Mouse (Mus musculus) cerebellum, postnatal 36 days (tissue): ENCODE measurements at regions not wholly inside any gene's neighbourhood (a gene's known extent, or its start where the extent isn't known, plus 50 kb on each side); places are given as distances from the start of the nearest gene placed in this dataset.
"Not testable (repeated sequence)": the region's sequence is repeated elsewhere in the genome, so short reads cannot be mapped to it uniquely, and the experiment has no call there.

Experiments used
- DNase-seq, 2 experiments: peaks; one replicate each; pipeline ENCODE4 v3.0.0; 2021 to 2022; ENCODE audit warnings: mixed read lengths in 2 of 2

DNA sequence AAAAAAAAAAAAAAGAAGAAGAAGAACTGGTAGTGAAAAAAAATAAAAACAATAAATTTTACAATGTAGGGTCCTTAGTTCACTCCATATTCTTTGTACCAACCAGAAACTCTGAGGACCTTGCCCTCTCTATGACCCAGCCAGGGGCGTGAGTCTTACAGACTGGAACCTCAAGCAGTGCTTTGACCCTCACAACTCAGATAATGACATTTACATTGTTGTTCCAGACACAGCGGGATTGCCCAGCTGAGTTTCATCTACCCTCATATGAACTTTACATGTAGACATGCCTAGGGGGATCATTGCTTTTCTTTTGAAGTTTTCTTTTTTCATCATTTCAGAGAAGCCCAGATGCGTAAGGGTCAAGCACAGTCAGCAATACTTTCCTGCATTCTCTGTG is 1496.6 kb upstream of the 4931417E11Rik start:
- no peak for DNase-seq

DNA sequence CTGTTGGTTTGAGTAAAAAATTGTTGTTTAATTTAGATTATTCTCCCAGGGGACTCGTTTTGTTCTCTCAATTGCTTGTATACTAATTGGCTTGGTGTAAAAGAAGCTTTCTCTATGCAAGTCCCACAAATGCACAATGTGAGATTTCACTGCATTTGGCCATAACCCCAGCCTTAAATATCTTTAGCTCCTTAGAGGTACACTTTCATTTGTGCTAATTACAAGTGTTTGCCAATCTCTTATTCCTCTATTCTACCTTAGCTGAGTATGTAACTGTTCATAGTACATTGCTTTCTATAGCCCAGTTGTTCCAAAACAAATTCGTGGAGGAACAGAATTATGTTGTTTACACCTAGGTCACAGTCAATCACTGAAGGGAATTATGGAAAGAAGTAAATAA is 1459.0 kb upstream of the 4931417E11Rik start:
- DNase-seq = no peak

DNA sequence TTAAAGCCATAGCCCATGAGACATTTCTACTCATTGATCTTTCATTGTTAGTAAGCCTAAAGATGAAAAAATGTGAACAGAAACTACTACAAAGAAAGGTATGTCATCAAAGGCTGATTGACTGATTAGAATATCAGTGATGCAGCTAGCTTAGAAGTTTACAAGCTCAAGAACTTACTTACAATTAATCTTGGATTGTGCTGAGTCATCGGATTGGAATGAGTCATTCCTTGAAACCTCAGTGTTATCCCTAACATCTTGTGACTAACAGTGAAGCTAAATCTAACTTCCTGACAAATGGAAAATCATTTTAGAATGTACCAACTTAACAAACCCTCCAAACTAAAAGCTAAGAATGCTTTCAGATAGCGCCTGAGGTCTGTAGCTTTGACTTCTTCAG is 1434.1 kb upstream of the 4931417E11Rik start:
- no peak for DNase-seq

DNA sequence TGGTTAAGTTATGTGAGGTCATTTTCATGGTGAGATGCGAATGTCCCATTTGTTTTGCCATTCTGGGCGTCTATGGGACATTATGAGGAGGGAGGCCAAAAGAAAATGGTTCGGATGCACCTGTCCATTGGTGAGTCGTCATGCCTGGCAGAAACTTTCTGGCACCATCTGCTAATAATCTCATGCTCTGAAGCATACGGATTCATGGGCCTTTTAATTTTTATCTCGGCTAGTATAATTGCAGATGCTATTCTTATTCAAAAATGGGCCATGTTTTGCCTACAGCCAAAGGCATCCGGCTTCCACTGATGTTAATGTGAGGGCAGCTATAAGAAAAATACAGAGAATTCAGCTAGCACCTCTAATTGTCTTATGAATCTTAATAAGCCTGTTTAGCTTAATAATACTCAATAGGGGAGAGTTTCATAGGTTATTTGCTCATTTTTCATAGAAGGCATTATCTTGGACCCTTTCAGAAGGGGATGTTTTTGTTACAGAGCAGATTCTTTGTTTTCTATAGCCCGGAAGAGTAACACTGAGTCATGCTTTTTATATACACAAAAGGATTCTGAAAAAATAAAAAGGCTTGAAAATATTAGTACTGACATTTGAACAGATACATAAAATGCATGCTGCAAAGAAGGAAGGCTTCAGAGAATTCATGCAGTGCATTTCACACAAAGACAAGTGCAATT is 1401.3 kb upstream of the 4931417E11Rik start:
- DNase-seq = peak; percentile 9 to 18

DNA sequence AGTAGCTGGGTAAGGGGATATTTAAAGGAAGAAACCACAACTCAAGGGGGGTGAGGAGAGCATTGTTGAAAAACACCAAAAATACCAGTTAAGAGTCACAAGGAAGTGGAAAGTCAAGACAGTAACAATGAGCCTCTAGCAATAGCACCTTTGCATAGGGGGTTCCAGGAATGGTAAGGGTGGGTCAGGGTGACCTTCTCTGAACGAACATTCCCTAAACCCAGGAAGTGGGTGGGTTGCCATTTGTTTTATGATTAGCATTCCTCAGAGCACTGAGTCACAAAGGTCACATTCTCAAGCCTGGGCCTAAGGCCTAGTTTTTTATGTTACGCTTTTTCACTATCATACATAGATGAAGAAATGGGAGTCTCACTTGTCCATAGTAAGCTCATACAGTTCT is 1351.2 kb upstream of the 4931417E11Rik start:
- DNase-seq = not testable (repeated sequence)
